Mouse (Mus musculus) CD4-positive, CD25-positive, alpha-beta regulatory T cell, adult 4 months (primary cell): ENCODE measurements around the gene Dph6. TPM values are rescaled to one million over a fixed set of nuclear protein-coding genes. Genes with fewer than 3 reads are reported as not detected.
"Not testable (repeated sequence)": the region's sequence is repeated elsewhere in the genome, so short reads cannot be mapped to it uniquely, and the experiment has no call there.

Experiments used
- ATAC-seq: one replicate; pipeline ENCODE4 v1.8.0; 2017
- polyA plus RNA-seq, 2 experiments: library from polyadenylated mRNA; unstranded; fragments of 100-300 nt; shearing (Covaris generic); gene quantifications; one replicate each; pipeline ENCODE4 v1.2.1; 2017

The Dph6 gene
- 10 to 100 TPM; 16.8 to 20.9 TPM for polyA plus RNA-seq

GRCm38 (mm10) chr2:114654365-114655239 lies at the start of gene Dph6:
Dph6 (minus strand) TSS chr2:114654964.
- peak; percentile 86 for ATAC-seq

GRCm38 (mm10) chr2:114700966-114701685 lies 46.4 kb upstream of the Dph6 start:
- ATAC-seq, result no peak

GRCm38 (mm10) chr2:114691607-114692006 lies 36.8 kb upstream of the Dph6 start:
- ATAC-seq, result no peak

GRCm38 (mm10) chr2:114687483-114687882 lies 32.7 kb upstream of the Dph6 start:
- no peak for ATAC-seq

GRCm38 (mm10) chr2:114687081-114687480 lies 32.3 kb upstream of the Dph6 start:
- ATAC-seq, result no peak

GRCm38 (mm10) chr2:114673831-114674230 lies 19.1 kb upstream of the Dph6 start:
- no peak for ATAC-seq

GRCm38 (mm10) chr2:114670983-114671382 lies 16.2 kb upstream of the Dph6 start:
- ATAC-seq, result no peak

GRCm38 (mm10) chr2:114658954-114659353 lies 4.2 kb upstream of the Dph6 start:
- no peak for ATAC-seq

GRCm38 (mm10) chr2:114646240-114646639 lies 8.5 kb downstream of the Dph6 start:
- ATAC-seq, result no peak

- no peak for ATAC-seq
Measured at GRCm38 (mm10) chr2:114643832-114644231, 10.9 kb downstream of the Dph6 start.

- ATAC-seq, result no peak
Measured at GRCm38 (mm10) chr2:114624683-114625082, 30.1 kb downstream of the Dph6 start.

- no peak for ATAC-seq
Measured at GRCm38 (mm10) chr2:114622550-114622939, 32.2 kb downstream of the Dph6 start.

- no peak for ATAC-seq
Measured at GRCm38 (mm10) chr2:114621781-114622549, 32.8 kb downstream of the Dph6 start.

- ATAC-seq, result no peak
Measured at GRCm38 (mm10) chr2:114611576-114611975, 43.2 kb downstream of the Dph6 start.

- no peak for ATAC-seq
Measured at GRCm38 (mm10) chr2:114610110-114610509, 44.7 kb downstream of the Dph6 start.

GRCm38 (mm10) chr2:114605202-114605601 lies 49.6 kb downstream of the Dph6 start:
- ATAC-seq, result not testable (repeated sequence)

- ATAC-seq, result no peak
Measured at GRCm38 (mm10) chr2:114601174-114601573, 53.6 kb downstream of the Dph6 start.

- ATAC-seq, result no peak
Measured at GRCm38 (mm10) chr2:114599793-114600192, 55.0 kb downstream of the Dph6 start.

- no peak for ATAC-seq
Measured at GRCm38 (mm10) chr2:114593393-114593792, 61.4 kb downstream of the Dph6 start.

- no peak for ATAC-seq
Measured at GRCm38 (mm10) chr2:114580714-114581113, 74.0 kb downstream of the Dph6 start.

GRCm38 (mm10) chr2:114543000-114543622 lies 111.7 kb downstream of the Dph6 start:
- no peak for ATAC-seq

- ATAC-seq, result no peak
Measured at GRCm38 (mm10) chr2:114542325-114542724, 112.4 kb downstream of the Dph6 start.
